Mouse (Mus musculus): ENCODE measurements at regions not wholly inside any gene's neighbourhood (a gene's known extent, or its start where the extent isn't known, plus 50 kb on each side); places are given as distances from the start of the nearest gene placed in this dataset.

GRCm38 (mm10) chr8:92747086-92747485 lies 73.0 kb downstream of the Irx6 start:
- TF ChIP-seq CTCF (IDR thresholded peaks at IDR 0.05; ENCODE audit: extremely low read depth, insufficient read length, insufficient replicate concordance, low read depth, low read length) (no peak), POLR2A (IDR thresholded peaks at IDR 0.05; ENCODE audit: low read depth, low read length) (no peak)
